Mouse (Mus musculus) E14TG2a.4 (cell line): ENCODE results near the gene Olfr283.

ENCODE experiments used
- CTCF ChIP-seq: conservative IDR thresholded peaks from 2 replicates; pipeline ENCODE4 v1.5.1; 2014; ENCODE audit warnings: low read length
- NANOG ChIP-seq: IDR thresholded peaks from 2 replicates; pipeline ENCODE4 v1.6.1; 2014; ENCODE audit warnings: borderline replicate concordance, low read length, mixed read lengths

GRCm38 (mm10) chr15:98410249-98410648 lies 29.5 kb upstream of the Olfr283 start:
- no peak for TF ChIP-seq CTCF
- no peak for TF ChIP-seq NANOG
